In the genomic region with DNA sequence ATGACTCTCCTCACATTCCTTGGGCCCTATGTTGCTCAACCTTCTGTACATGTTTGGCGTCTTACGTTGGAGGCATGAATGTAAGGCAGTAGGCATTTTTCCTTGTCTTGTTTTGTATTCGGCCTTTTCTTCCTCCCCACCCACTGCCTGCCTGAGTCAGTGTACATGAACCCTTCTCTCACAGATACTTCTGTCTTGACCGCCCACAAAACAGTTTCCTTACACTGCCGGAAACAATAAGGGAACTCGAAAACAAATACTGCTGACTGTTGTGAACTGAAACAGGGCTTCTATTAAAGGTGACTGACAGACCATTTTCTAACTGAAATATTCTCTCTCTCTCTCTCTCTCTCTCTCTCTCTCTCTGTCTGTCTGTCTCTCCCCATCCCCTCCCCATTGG, we compare ENCODE assay signal across 14 mouse cellular contexts. TPM values are rescaled to one million over a fixed set of nuclear protein-coding genes. Genes with fewer than 3 reads are reported as not detected.
DNase-seq lines count a peak whose midpoint lies in the region; ATAC-seq lines count a peak whose summit lies in the region.
"Had no signal": no experiment of that assay in that cellular context is flagged by ENCODE, and none has a peak within 500 bp of the region (broad histone marks: within the 10 kb centered on the region; RNA-seq: fewer than 3 reads in every experiment).

No protein-coding gene starts in this region.

- H3K4me1 ChIP-seq in hindbrain, embryonic 12.5 days: no peaks in the 10 kb centered on the region; the same call in 1 of the 2 replicates
- H3K4me1 ChIP-seq in hindbrain, embryonic 16.5 days (ENCODE audit: control insufficient read depth, insufficient read depth, low read depth, low read length): no peaks in the 10 kb centered on the region
- H3K4me1 ChIP-seq in intestine, embryonic 16.5 days (ENCODE audit: control insufficient read depth, insufficient read depth, low read length): peaks cover under 1% of the 10 kb centered on the region; the same call in 1 of the 2 replicates
- no peaks in the 10 kb centered on the region for H3K4me1 ChIP-seq in midbrain, embryonic 11.5 days (ENCODE audit: control insufficient read depth, insufficient read depth, low read length)

- peak; percentile 56 for DNase-seq in 3T3-L1 (ENCODE audit: low read depth, low spot score)
- peak; percentile 72 for DNase-seq in NIH3T3 (ENCODE audit: low read depth)
- DNase-seq in thymus, adult 18-20 months: no peak
- no peak for DNase-seq in midbrain, embryonic 11.5 days (ENCODE audit: low spot score, missing footprints)
- DNase-seq: cerebellum, postnatal 10 days; gastrocnemius, postnatal 25 days; kidney, adult 8-10 months; thymus, postnatal 14 days had no signal

- 70% methylated on average over 6 of the region's 6 CpGs for WGBS in hindbrain, embryonic 12.5 days
- WGBS in hindbrain, embryonic 16.5 days: 69% methylated on average over 6 of the region's 6 CpGs
- 4% methylated on average over 4 of the region's 6 CpGs for WGBS in macrophage (ENCODE audit: missing documents)
- 77% methylated on average over 6 of the region's 6 CpGs for WGBS in intestine, embryonic 16.5 days
- WGBS in midbrain, embryonic 11.5 days: 81% methylated on average over 6 of the region's 6 CpGs

- no peaks in the 10 kb centered on the region for H3K36me3 ChIP-seq in hindbrain, embryonic 12.5 days
- no peaks in the 10 kb centered on the region for H3K36me3 ChIP-seq in hindbrain, embryonic 16.5 days (ENCODE audit: control insufficient read depth, insufficient read depth, low read length)
- no peaks in the 10 kb centered on the region for H3K36me3 ChIP-seq in macrophage (ENCODE audit: inconsistent target)
- H3K36me3 ChIP-seq in intestine, embryonic 16.5 days (ENCODE audit: control insufficient read depth, insufficient read depth, low read length): no peaks in the 10 kb centered on the region
- no peaks in the 10 kb centered on the region for H3K36me3 ChIP-seq in midbrain, embryonic 11.5 days (ENCODE audit: control insufficient read depth, insufficient read depth, low read length)
- H3K36me3 ChIP-seq: embryonic facial prominence, embryonic 12.5 days; limb, embryonic 10.5 days had no signal

- no peak for ATAC-seq in hindbrain, embryonic 12.5 days (ENCODE audit: low FRiP score)
- ATAC-seq in hindbrain, embryonic 16.5 days: no peak
- ATAC-seq in intestine, embryonic 16.5 days: no peak
- ATAC-seq in midbrain, embryonic 11.5 days (ENCODE audit: low FRiP score): no peak

- no peaks in the 10 kb centered on the region for H3K9me3 ChIP-seq in hindbrain, embryonic 12.5 days (replicated peaks)
- H3K9me3 ChIP-seq in hindbrain, embryonic 16.5 days (ENCODE audit: control insufficient read depth, low read length): no peaks in the 10 kb centered on the region
- peaks cover 3% of the 10 kb centered on the region; the same call in 1 of the 2 replicates for H3K9me3 ChIP-seq in intestine, embryonic 16.5 days (ENCODE audit: control insufficient read depth, low read length)
- no peaks in the 10 kb centered on the region for H3K9me3 ChIP-seq in midbrain, embryonic 11.5 days (ENCODE audit: control insufficient read depth, low read length)
- H3K9me3 ChIP-seq: embryonic facial prominence, embryonic 12.5 days; limb, embryonic 10.5 days had no signal

- no peak overlapping the region for H3K27ac ChIP-seq in hindbrain, embryonic 12.5 days
- H3K27ac ChIP-seq in hindbrain, embryonic 16.5 days (ENCODE audit: low read depth, low read length): no peak overlapping the region
- H3K27ac ChIP-seq in macrophage: peak overlapping the region; percentile 86
- no peak overlapping the region for H3K27ac ChIP-seq in intestine, embryonic 16.5 days (ENCODE audit: low read length)
- no peak overlapping the region for H3K27ac ChIP-seq in midbrain, embryonic 11.5 days (ENCODE audit: low read depth, low read length)
- H3K27ac ChIP-seq: embryonic facial prominence, embryonic 12.5 days; limb, embryonic 10.5 days had no signal

- no peak overlapping the region for H3K4me3 ChIP-seq in hindbrain, embryonic 12.5 days
- H3K4me3 ChIP-seq in hindbrain, embryonic 16.5 days (ENCODE audit: low read length): no peak overlapping the region
- H3K4me3 ChIP-seq in macrophage (ENCODE audit: inconsistent target): no peak overlapping the region
- no peak overlapping the region for H3K4me3 ChIP-seq in intestine, embryonic 16.5 days (ENCODE audit: low read length)
- no peak overlapping the region for H3K4me3 ChIP-seq in midbrain, embryonic 11.5 days (ENCODE audit: low read depth, low read length)
- H3K4me3 ChIP-seq: embryonic facial prominence, embryonic 12.5 days; limb, embryonic 10.5 days had no signal

- no peak overlapping the region for H3K4me2 ChIP-seq in hindbrain, embryonic 12.5 days (replicated peaks)
- H3K4me2 ChIP-seq in hindbrain, embryonic 16.5 days (ENCODE audit: low read length): no peak overlapping the region
- H3K4me2 ChIP-seq in intestine, embryonic 16.5 days (ENCODE audit: low read depth, low read length): no peak overlapping the region
- no peak overlapping the region for H3K4me2 ChIP-seq in midbrain, embryonic 11.5 days
- H3K4me2 ChIP-seq: embryonic facial prominence, embryonic 12.5 days had no signal

- H3K79me2 ChIP-seq in macrophage (ENCODE audit: inconsistent target): no peaks in the 10 kb centered on the region

- no peaks in the 10 kb centered on the region for H3K27me3 ChIP-seq in hindbrain, embryonic 12.5 days
- no peaks in the 10 kb centered on the region for H3K27me3 ChIP-seq in hindbrain, embryonic 16.5 days (replicated peaks; ENCODE audit: control insufficient read depth, insufficient read depth, low read length)
- H3K27me3 ChIP-seq in intestine, embryonic 16.5 days (replicated peaks; ENCODE audit: control insufficient read depth, insufficient read depth, low read length): no peaks in the 10 kb centered on the region
- H3K27me3 ChIP-seq in midbrain, embryonic 11.5 days (ENCODE audit: control insufficient read depth, insufficient read depth, low read length): no peaks in the 10 kb centered on the region
- H3K27me3 ChIP-seq: embryonic facial prominence, embryonic 12.5 days had no signal

- H3K9ac ChIP-seq in hindbrain, embryonic 12.5 days: 0 out of 2 replicates have a peak overlapping the region, but pooled peaks have one; percentile 23
- H3K9ac ChIP-seq in hindbrain, embryonic 16.5 days (ENCODE audit: low read depth, low read length): no peak overlapping the region
- no peak overlapping the region for H3K9ac ChIP-seq in intestine, embryonic 16.5 days (ENCODE audit: low read depth, low read length)
- H3K9ac ChIP-seq in midbrain, embryonic 11.5 days (ENCODE audit: low read length): no peak overlapping the region
- H3K9ac ChIP-seq: embryonic facial prominence, embryonic 12.5 days had no signal

RNA-seq across cellular contexts. Expression of gene Ube2n, which starts 6.2 kb away (rescaled TPM):
- polyA plus RNA-seq in hindbrain, embryonic 12.5 days (2016; fragmentation: Nextera tagmentation; extraction: Ambion mirVana): 367 and 390 TPM in 2 replicates
- 387 and 395 TPM in 2 replicates for polyA plus RNA-seq in hindbrain, embryonic 16.5 days (2015; fragmentation: Nextera tagmentation; extraction: Ambion mirVana)
- 100 to 1,000 TPM in 14 of 26 experiments, 10 to 100 TPM in 12; 43.3 to 177 (median 103) TPM for total RNA-seq in macrophage (2018; cell fraction: chromatin; rRNA removed)
- total RNA-seq in macrophage (2018; cell fraction: cytosol; rRNA removed): 100 to 1,000 TPM; 107 to 212 (median 164) TPM
- 100 to 1,000 TPM in 24 of 26 experiments, 10 to 100 TPM in 2; 94.5 to 370 (median 167) TPM for total RNA-seq in macrophage (2018; cell fraction: nucleus; rRNA removed)
- 101 to 234 TPM (median 183 TPM) in 3 replicates for polyA plus RNA-seq in macrophage (2018)
- 251 and 288 TPM in 2 replicates for polyA plus RNA-seq in intestine, embryonic 16.5 days (2015; fragmentation: Nextera tagmentation; extraction: Ambion mirVana)
- 518 and 522 TPM in 2 replicates for polyA plus RNA-seq in midbrain, embryonic 11.5 days (2014; fragmentation: Nextera tagmentation; extraction: Ambion mirVana)

RNA-seq across cellular contexts. Expression of gene Mrpl42, which starts 7.1 kb away (rescaled TPM):
- polyA plus RNA-seq in hindbrain, embryonic 12.5 days (2016; fragmentation: Nextera tagmentation; extraction: Ambion mirVana): 246 and 265 TPM in 2 replicates
- 260 and 270 TPM in 2 replicates for polyA plus RNA-seq in hindbrain, embryonic 16.5 days (2015; fragmentation: Nextera tagmentation; extraction: Ambion mirVana)
- 10 to 100 TPM in 14 of 26 experiments, 1 to 10 TPM in 12; 1.5 to 28.7 (median 11.6) TPM for total RNA-seq in macrophage (2018; cell fraction: chromatin; rRNA removed)
- total RNA-seq in macrophage (2018; cell fraction: cytosol; rRNA removed): 100 to 1,000 TPM in 7 of 26 experiments, 10 to 100 TPM in 19; 60.9 to 134 (median 93.5) TPM
- total RNA-seq in macrophage (2018; cell fraction: nucleus; rRNA removed): 10 to 100 TPM in 17 of 26 experiments, 1 to 10 TPM in 9; 2.7 to 26.9 (median 14.3) TPM
- polyA plus RNA-seq in macrophage (2018): 84.5 to 233 TPM (median 194 TPM) in 3 replicates
- polyA plus RNA-seq in intestine, embryonic 16.5 days (2015; fragmentation: Nextera tagmentation; extraction: Ambion mirVana): 346 and 385 TPM in 2 replicates
- 316 and 343 TPM in 2 replicates for polyA plus RNA-seq in midbrain, embryonic 11.5 days (2014; fragmentation: Nextera tagmentation; extraction: Ambion mirVana)

RNA-seq across cellular contexts. Expression of gene Nudt4, which starts 55.2 kb away (rescaled TPM):
- 123 and 126 TPM in 2 replicates for polyA plus RNA-seq in hindbrain, embryonic 12.5 days (2016; fragmentation: Nextera tagmentation; extraction: Ambion mirVana)
- 60.7 and 67.8 TPM in 2 replicates for polyA plus RNA-seq in hindbrain, embryonic 16.5 days (2015; fragmentation: Nextera tagmentation; extraction: Ambion mirVana)
- total RNA-seq in macrophage (2018; cell fraction: chromatin; rRNA removed): 10 to 100 TPM in 2 of 26 experiments, 1 to 10 TPM in 24; 1.4 to 13.4 (median 5.1) TPM
- 10 to 100 TPM; 25.1 to 41.0 (median 33.6) TPM for total RNA-seq in macrophage (2018; cell fraction: cytosol; rRNA removed)
- 10 to 100 TPM in 20 of 26 experiments, 1 to 10 TPM in 6; 7.2 to 25.3 (median 12.7) TPM for total RNA-seq in macrophage (2018; cell fraction: nucleus; rRNA removed)
- polyA plus RNA-seq in macrophage (2018): 29.6 to 34.9 TPM (median 34.1 TPM) in 3 replicates
- 34.2 and 58.2 TPM in 2 replicates for polyA plus RNA-seq in intestine, embryonic 16.5 days (2015; fragmentation: Nextera tagmentation; extraction: Ambion mirVana)
- polyA plus RNA-seq in midbrain, embryonic 11.5 days (2014; fragmentation: Nextera tagmentation; extraction: Ambion mirVana): 141 and 148 TPM in 2 replicates

Comparison
In these comparisons a context has a peak if more than half of its experiments do, and no peak if none do; other contexts are left out.
1. DNase-seq: peak in 3T3-L1 (single experiment) and NIH3T3 (single experiment); none in thymus, adult 18-20 months (0 of 2) and midbrain, embryonic 11.5 days (single experiment).